Mouse (Mus musculus): ENCODE measurements at regions not wholly inside any gene's neighbourhood (a gene's known extent, or its start where the extent isn't known, plus 50 kb on each side); places are given as distances from the start of the nearest gene placed in this dataset.

- no peaks in the 10 kb centered on the region for H3K36me3 ChIP-seq
- no peaks in the 10 kb centered on the region for H3K9me3 ChIP-seq
- no peak overlapping the region for H3K27ac ChIP-seq
- H3K4me1 ChIP-seq = no peaks in the 10 kb centered on the region
- 63% methylated on average over 6 of the region's 6 CpGs for WGBS
- no peak for ATAC-seq (ENCODE audit: insufficient read depth, low FRiP score, low read depth)
- H3K4me2 ChIP-seq = no peak overlapping the region
- no peaks in the 10 kb centered on the region for H3K27me3 ChIP-seq (replicated peaks)
- H3K9ac ChIP-seq = no peak overlapping the region
- H3K4me3 ChIP-seq (replicated peaks) = no peak overlapping the region
Observed at GRCm38 (mm10) chr4:12272914-12273313, 101.1 kb upstream of the Fam92a start.

GRCm38 (mm10) chr4:12272378-12272777 is 100.6 kb upstream of the Fam92a start:
- H3K4me1 ChIP-seq = no peaks in the 10 kb centered on the region
- 71% methylated on average over 6 of the region's 6 CpGs for WGBS
- no peaks in the 10 kb centered on the region for H3K27me3 ChIP-seq (replicated peaks)
- no peak for ATAC-seq (ENCODE audit: insufficient read depth, low FRiP score, low read depth)
- no peak overlapping the region for H3K9ac ChIP-seq
- no peaks in the 10 kb centered on the region for H3K36me3 ChIP-seq
- no peak overlapping the region for H3K4me2 ChIP-seq
- no peak overlapping the region for H3K4me3 ChIP-seq (replicated peaks)
- no peak overlapping the region for H3K27ac ChIP-seq
- H3K9me3 ChIP-seq = no peaks in the 10 kb centered on the region

- H3K4me3 ChIP-seq (replicated peaks) = no peak overlapping the region
- no peak overlapping the region for H3K27ac ChIP-seq
- H3K4me1 ChIP-seq = no peaks in the 10 kb centered on the region
- H3K9ac ChIP-seq = no peak overlapping the region
- H3K36me3 ChIP-seq = no peaks in the 10 kb centered on the region
- no peaks in the 10 kb centered on the region for H3K9me3 ChIP-seq
- no peaks in the 10 kb centered on the region for H3K27me3 ChIP-seq (replicated peaks)
- no peak for ATAC-seq (ENCODE audit: insufficient read depth, low FRiP score, low read depth)
- H3K4me2 ChIP-seq = no peak overlapping the region
Observed at GRCm38 (mm10) chr4:12263746-12264145, 91.9 kb upstream of the Fam92a start.

GRCm38 (mm10) chr4:12263197-12263596 is 91.4 kb upstream of the Fam92a start:
- Histone ChIP-seq H3K36me3 (no peaks in the 10 kb centered on the region), H3K9ac (no peak overlapping the region), H3K9me3 (no peaks in the 10 kb centered on the region), H3K27me3 (replicated peaks) (no peaks in the 10 kb centered on the region), H3K4me2 (no peak overlapping the region), H3K27ac (no peak overlapping the region), H3K4me3 (replicated peaks) (no peak overlapping the region), H3K4me1 (no peaks in the 10 kb centered on the region)
- 82% methylated on average over 10 of the region's 10 CpGs for WGBS
- ATAC-seq (ENCODE audit: insufficient read depth, low FRiP score, low read depth) = no peak

- Histone ChIP-seq H3K4me3 (replicated peaks) (no peak overlapping the region), H3K27ac (no peak overlapping the region), H3K4me2 (no peak overlapping the region), H3K9ac (no peak overlapping the region), H3K27me3 (replicated peaks) (no peaks in the 10 kb centered on the region), H3K36me3 (no peaks in the 10 kb centered on the region), H3K4me1 (no peaks in the 10 kb centered on the region), H3K9me3 (no peaks in the 10 kb centered on the region)
- ATAC-seq (ENCODE audit: insufficient read depth, low FRiP score, low read depth) = no peak
Observed at GRCm38 (mm10) chr4:12247994-12248393, 76.2 kb upstream of the Fam92a start.

- H3K9ac ChIP-seq = no peak overlapping the region
- H3K4me1 ChIP-seq = no peaks in the 10 kb centered on the region
- H3K27me3 ChIP-seq (replicated peaks) = no peaks in the 10 kb centered on the region
- no peaks in the 10 kb centered on the region for H3K9me3 ChIP-seq
- no peak for ATAC-seq (ENCODE audit: insufficient read depth, low FRiP score, low read depth)
- no peak overlapping the region for H3K4me2 ChIP-seq
- no peak overlapping the region for H3K27ac ChIP-seq
- H3K4me3 ChIP-seq (replicated peaks) = no peak overlapping the region
- WGBS = 81% methylated on average over 4 of the region's 4 CpGs
- H3K36me3 ChIP-seq = no peaks in the 10 kb centered on the region
Observed at GRCm38 (mm10) chr4:12246595-12246994, 74.8 kb upstream of the Fam92a start.

GRCm38 (mm10) chr4:12240941-12241571 is 69.2 kb upstream of the Fam92a start:
- no peak overlapping the region for H3K9ac ChIP-seq
- 3% methylated on average over 12 of the region's 12 CpGs for WGBS
- no peak; the same call in 1 of the 2 replicates for ATAC-seq (ENCODE audit: insufficient read depth, low FRiP score, low read depth)

GRCm38 (mm10) chr4:12230731-12231130 is 58.9 kb upstream of the Fam92a start:
- ATAC-seq (ENCODE audit: insufficient read depth, low FRiP score, low read depth) = no peak
- Histone ChIP-seq H3K9me3 (no peaks in the 10 kb centered on the region), H3K27me3 (replicated peaks) (no peaks in the 10 kb centered on the region), H3K27ac (no peak overlapping the region), H3K4me1 (no peaks in the 10 kb centered on the region), H3K9ac (no peak overlapping the region), H3K4me2 (no peak overlapping the region), H3K36me3 (no peaks in the 10 kb centered on the region), H3K4me3 (replicated peaks) (no peak overlapping the region)
- WGBS = 71% methylated on average over 1 of the region's 1 CpGs

More at GRCm38 (mm10) chr4:12240941-12241571, 69.2 kb upstream of the Fam92a start:
- Histone ChIP-seq H3K27ac (no peak overlapping the region), H3K36me3 (no peaks in the 10 kb centered on the region), H3K9me3 (no peaks in the 10 kb centered on the region), H3K4me1 (no peaks in the 10 kb centered on the region), H3K4me3 (replicated peaks) (no peak overlapping the region), H3K27me3 (replicated peaks) (no peaks in the 10 kb centered on the region), H3K4me2 (peak overlapping the region; percentile 46)

Measured in stomach, embryonic 15.5 days (tissue).